Mouse (Mus musculus): ENCODE measurements around the gene Ankrd34a.
A peak's percentile ranks its signal among the peaks of the same experiment; 100 is the strongest.

GRCm38 (mm10) chr3:96575272-96575984 lies 21.0 kb upstream of the Ankrd34a start:
- TF ChIP-seq CTCF (IDR thresholded peaks at IDR 0.05; ENCODE audit: low read depth) (no peak), EP300 (IDR thresholded peaks at IDR 0.05; ENCODE audit: low read depth) (peak; percentile 95)

Data from heart, postnatal 0 days (tissue).